In the genomic region with DNA sequence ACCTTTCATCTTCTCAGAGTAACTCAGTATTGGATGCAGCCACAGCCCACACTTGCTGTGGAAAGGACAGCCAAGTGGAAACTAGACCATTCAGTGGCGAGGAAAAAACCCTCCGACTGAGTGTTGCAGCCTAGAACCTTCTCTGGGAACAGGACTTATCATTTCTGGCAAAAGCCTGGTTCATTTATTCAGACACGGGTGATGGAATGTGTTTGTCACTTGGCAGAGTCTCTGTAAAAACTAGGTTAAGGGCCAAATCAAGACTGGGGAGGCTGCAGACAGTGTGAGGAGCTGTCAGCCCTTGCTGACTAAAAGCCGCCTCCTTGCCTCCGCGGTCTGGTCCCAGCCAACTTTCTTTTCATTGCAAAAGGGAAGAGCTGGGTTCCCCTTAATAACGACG, we compare ENCODE assay signal across 9 mouse cellular contexts.
DNase-seq lines count a peak whose midpoint lies in the region; ATAC-seq and TF ChIP-seq lines count a peak whose summit lies in the region.
"Had no signal": no experiment of that assay in that cellular context is flagged by ENCODE, and none has a peak within 500 bp of the region (broad histone marks: within the 10 kb centered on the region; RNA-seq: fewer than 3 reads in every experiment).

No protein-coding gene starts in this region.

- TF ChIP-seq CTCF in stomach, postnatal 0 days (IDR thresholded peaks at IDR 0.05; ENCODE audit: low read depth): no peak

- no peak overlapping the region for H3K4me2 ChIP-seq in embryonic facial prominence, embryonic 14.5 days (ENCODE audit: low read depth, low read length)
- no peak overlapping the region for H3K4me2 ChIP-seq in stomach, embryonic 16.5 days (ENCODE audit: low read depth, low read length)
- no peak overlapping the region for H3K4me2 ChIP-seq in stomach, postnatal 0 days (replicated peaks; ENCODE audit: low read depth)

- H3K4me3 ChIP-seq in embryonic facial prominence, embryonic 14.5 days (ENCODE audit: low read depth, low read length): no peak overlapping the region
- H3K4me3 ChIP-seq in embryonic facial prominence, embryonic 10.5 days: no peak overlapping the region
- no peak overlapping the region for H3K4me3 ChIP-seq in stomach, embryonic 16.5 days (replicated peaks; ENCODE audit: low read length)
- no peak overlapping the region; the same call in 1 of the 2 replicates for H3K4me3 ChIP-seq in stomach, postnatal 0 days (ENCODE audit: low read depth, low read length)

- 62% methylated on average over 8 of the region's 8 CpGs for WGBS in embryonic facial prominence, embryonic 14.5 days
- 77% methylated on average over 8 of the region's 8 CpGs for WGBS in embryonic facial prominence, embryonic 10.5 days
- WGBS in stomach, embryonic 16.5 days: 57% methylated on average over 8 of the region's 8 CpGs
- WGBS in stomach, postnatal 0 days: 33% methylated on average over 8 of the region's 8 CpGs

- H3K9me3 ChIP-seq in embryonic facial prominence, embryonic 14.5 days (ENCODE audit: control insufficient read depth, low read length): no peaks in the 10 kb centered on the region
- H3K9me3 ChIP-seq in embryonic facial prominence, embryonic 10.5 days: no peaks in the 10 kb centered on the region
- H3K9me3 ChIP-seq in stomach, embryonic 16.5 days (replicated peaks; ENCODE audit: control insufficient read depth, low read length): no peaks in the 10 kb centered on the region
- H3K9me3 ChIP-seq in stomach, postnatal 0 days (ENCODE audit: control insufficient read depth, low read length): no peaks in the 10 kb centered on the region

- intact Hi-C loops in heart, postnatal 25 days (cut with DNase I): loop anchor here (5.0 kb wide), 1 partner anchor 72 kb away; no protein-coding TSS in a partner anchor

- TF ChIP-seq EP300 in stomach, postnatal 0 days (optimal IDR thresholded peaks at IDR 0.05): no peak

- no peaks in the 10 kb centered on the region for H3K27me3 ChIP-seq in embryonic facial prominence, embryonic 14.5 days (replicated peaks; ENCODE audit: control insufficient read depth, insufficient read depth, low read length)
- no peaks in the 10 kb centered on the region for H3K27me3 ChIP-seq in embryonic facial prominence, embryonic 10.5 days (replicated peaks; ENCODE audit: low read depth, poor library complexity, severe bottlenecking)
- no peaks in the 10 kb centered on the region for H3K27me3 ChIP-seq in stomach, embryonic 16.5 days (ENCODE audit: control insufficient read depth, insufficient read depth, low read length)
- no peaks in the 10 kb centered on the region for H3K27me3 ChIP-seq in stomach, postnatal 0 days (ENCODE audit: control insufficient read depth, insufficient read depth, low read length)

- H3K9ac ChIP-seq in embryonic facial prominence, embryonic 14.5 days (ENCODE audit: low read depth, low read length): no peak overlapping the region
- H3K9ac ChIP-seq in stomach, embryonic 16.5 days (ENCODE audit: low read length): no peak overlapping the region
- no peak overlapping the region for H3K9ac ChIP-seq in stomach, postnatal 0 days (ENCODE audit: low read length)
- H3K9ac ChIP-seq: liver, embryonic 14.5 days had no signal

- no peak overlapping the region for H3K27ac ChIP-seq in embryonic facial prominence, embryonic 14.5 days (replicated peaks; ENCODE audit: low read depth, low read length)
- no peak overlapping the region for H3K27ac ChIP-seq in embryonic facial prominence, embryonic 10.5 days (replicated peaks)
- no peak overlapping the region for H3K27ac ChIP-seq in stomach, embryonic 16.5 days (ENCODE audit: low read length)
- no peak overlapping the region for H3K27ac ChIP-seq in stomach, postnatal 0 days (replicated peaks)
- H3K27ac ChIP-seq: liver, embryonic 14.5 days had no signal

- H3K36me3 ChIP-seq in embryonic facial prominence, embryonic 14.5 days (ENCODE audit: control insufficient read depth, insufficient read depth, low read length): no peaks in the 10 kb centered on the region
- no peaks in the 10 kb centered on the region for H3K36me3 ChIP-seq in embryonic facial prominence, embryonic 10.5 days (replicated peaks)
- no peaks in the 10 kb centered on the region for H3K36me3 ChIP-seq in stomach, embryonic 16.5 days (ENCODE audit: control insufficient read depth, insufficient read depth, low read length)
- no peaks in the 10 kb centered on the region for H3K36me3 ChIP-seq in stomach, postnatal 0 days (ENCODE audit: control insufficient read depth, insufficient read depth, low read length)

- ATAC-seq in embryonic facial prominence, embryonic 14.5 days (ENCODE audit: low read depth): no peak
- peak; percentile 56; the same call in 1 of the 2 replicates for ATAC-seq in stomach, embryonic 16.5 days (ENCODE audit: insufficient read depth, low FRiP score)
- no peak; the same call in 1 of the 2 replicates for ATAC-seq in stomach, postnatal 0 days (ENCODE audit: low FRiP score, low TSS enrichment)

- H3K4me1 ChIP-seq in embryonic facial prominence, embryonic 14.5 days (ENCODE audit: control insufficient read depth, insufficient read depth, low read length): 0 out of 2 replicates have a peak, but pooled peaks cover 4% of the 10 kb centered on the region
- H3K4me1 ChIP-seq in embryonic facial prominence, embryonic 10.5 days: peaks cover 11% of the 10 kb centered on the region; the same call in 1 of the 2 replicates
- 0 out of 2 replicates have a peak, but pooled peaks cover 3% of the 10 kb centered on the region for H3K4me1 ChIP-seq in stomach, embryonic 16.5 days (ENCODE audit: control insufficient read depth, insufficient read depth, low read length)
- H3K4me1 ChIP-seq in stomach, postnatal 0 days (replicated peaks; ENCODE audit: control insufficient read depth, insufficient read depth): no peaks in the 10 kb centered on the region

- DNase-seq in embryonic facial prominence, embryonic 14.5 days (ENCODE audit: low spot score): peak; percentile 61
- no peak for DNase-seq in embryonic facial prominence, embryonic 10.5 days (ENCODE audit: low spot score)
- no peak for DNase-seq in stomach, postnatal 0 days (ENCODE audit: low spot score)
- DNase-seq in heart, postnatal 25 days (ENCODE audit: low spot score): peak; percentile 72
- DNase-seq in thymus, postnatal 10 days (ENCODE audit: low spot score in 2 of 2): no peak
- no peak for DNase-seq in layer of hippocampus, adult 8-10 months (ENCODE audit: low spot score in 2 of 2)
- no peak for DNase-seq in layer of hippocampus, postnatal 36 days

Comparison
In these comparisons a context has a peak if more than half of its experiments do, and no peak if none do; other contexts are left out.
1. DNase-seq: peak in embryonic facial prominence, embryonic 14.5 days (single experiment) and heart, postnatal 25 days (single experiment); none in embryonic facial prominence, embryonic 10.5 days (single experiment), stomach, postnatal 0 days (single experiment), thymus, postnatal 10 days (0 of 2), layer of hippocampus, adult 8-10 months (0 of 2) and layer of hippocampus, postnatal 36 days (0 of 2).